Mouse (Mus musculus): ENCODE results near the gene Utp18.
A peak's percentile ranks its signal among the peaks of the same experiment; 100 is the strongest.

Utp18 gene

GRCm38 (mm10) chr11:93828619-93829326 lies 56.8 kb downstream of the Utp18 start:
- no peak for DNase-seq (ENCODE audit: low read depth)

GRCm38 (mm10) chr11:93822261-93822660 lies 63.3 kb downstream of the Utp18 start:
- DNase-seq (ENCODE audit: low read depth): no peak

GRCm38 (mm10) chr11:93821533-93821932 lies 64.0 kb downstream of the Utp18 start:
- DNase-seq (ENCODE audit: low read depth): peak; percentile 2

- no peak for DNase-seq (ENCODE audit: low read depth)
These were observed 67.4 kb downstream of the Utp18 start for GRCm38 (mm10) chr11:93817966-93818738.

- no peak for DNase-seq (ENCODE audit: low read depth)
These were observed 72.6 kb downstream of the Utp18 start for GRCm38 (mm10) chr11:93812955-93813354.

- peak; percentile 3 for DNase-seq (ENCODE audit: low read depth)
These were observed 73.3 kb downstream of the Utp18 start for GRCm38 (mm10) chr11:93812125-93812868.

Data from naive thymus-derived CD4-positive, alpha-beta T cell, adult 2 months (primary cell).